Mouse (Mus musculus): ENCODE measurements at regions not wholly inside any gene's neighbourhood (a gene's known extent, or its start where the extent isn't known, plus 50 kb on each side); places are given as distances from the start of the nearest gene placed in this dataset.

- no peak for DNase-seq (ENCODE audit: low spot score)
- no peaks in the 10 kb centered on the region for H3K27me3 ChIP-seq (ENCODE audit: control insufficient read depth, insufficient read depth, low read length)
- no peaks in the 10 kb centered on the region for H3K36me3 ChIP-seq (replicated peaks; ENCODE audit: control insufficient read depth, insufficient read depth, low read depth, low read length)
- no peaks in the 10 kb centered on the region for H3K4me1 ChIP-seq (ENCODE audit: control insufficient read depth, insufficient read depth, low read length)
- no peak overlapping the region for H3K4me3 ChIP-seq (ENCODE audit: low read depth, low read length)
- no peak for ATAC-seq (replicated peaks; ENCODE audit: insufficient number of reproducible peaks, low FRiP score, low TSS enrichment, low read depth)
- no peaks in the 10 kb centered on the region for H3K9me3 ChIP-seq (replicated peaks; ENCODE audit: control insufficient read depth, low read length)
- 70% methylated on average over 1 of the region's 1 CpGs for WGBS
- H3K9ac ChIP-seq (replicated peaks; ENCODE audit: low read length), result no peak overlapping the region
- H3K4me2 ChIP-seq (ENCODE audit: low read depth, low read length), result no peak overlapping the region
- no peak overlapping the region for H3K27ac ChIP-seq (replicated peaks; ENCODE audit: low read depth, low read length)
These were observed 463.5 kb downstream of the Lrig3 start for GRCm38 (mm10) chr10:126429502-126429901.

GRCm38 (mm10) chr10:126422066-126422465 is 456.1 kb downstream of the Lrig3 start:
- 70% methylated on average over 6 of the region's 6 CpGs for WGBS

GRCm38 (mm10) chr10:126413786-126414185 is 447.8 kb downstream of the Lrig3 start:
- no peak for ATAC-seq (replicated peaks; ENCODE audit: insufficient number of reproducible peaks, low FRiP score, low TSS enrichment, low read depth)
- no peak for DNase-seq (ENCODE audit: low spot score)
- no peak overlapping the region for H3K27ac ChIP-seq (replicated peaks; ENCODE audit: low read depth, low read length)
- H3K4me1 ChIP-seq (ENCODE audit: control insufficient read depth, insufficient read depth, low read length), result no peaks in the 10 kb centered on the region
- WGBS, result 80% methylated on average over 7 of the region's 7 CpGs
- no peaks in the 10 kb centered on the region for H3K36me3 ChIP-seq (replicated peaks; ENCODE audit: control insufficient read depth, insufficient read depth, low read depth, low read length)
- no peak overlapping the region for H3K4me2 ChIP-seq (ENCODE audit: low read depth, low read length)
- H3K4me3 ChIP-seq (ENCODE audit: low read depth, low read length), result no peak overlapping the region
- H3K9me3 ChIP-seq (replicated peaks; ENCODE audit: control insufficient read depth, low read length), result no peaks in the 10 kb centered on the region
- no peaks in the 10 kb centered on the region for H3K27me3 ChIP-seq (ENCODE audit: control insufficient read depth, insufficient read depth, low read length)
- no peak overlapping the region for H3K9ac ChIP-seq (replicated peaks; ENCODE audit: low read length)

More at GRCm38 (mm10) chr10:126422066-126422465, 456.1 kb downstream of the Lrig3 start:
- H3K4me2 ChIP-seq (ENCODE audit: low read depth, low read length), result no peak overlapping the region
- H3K27me3 ChIP-seq (ENCODE audit: control insufficient read depth, insufficient read depth, low read length), result no peaks in the 10 kb centered on the region
- H3K4me1 ChIP-seq (ENCODE audit: control insufficient read depth, insufficient read depth, low read length), result no peaks in the 10 kb centered on the region
- H3K27ac ChIP-seq (replicated peaks; ENCODE audit: low read depth, low read length), result no peak overlapping the region
- H3K9ac ChIP-seq (replicated peaks; ENCODE audit: low read length), result no peak overlapping the region
- no peak for DNase-seq (ENCODE audit: low spot score)
- H3K9me3 ChIP-seq (replicated peaks; ENCODE audit: control insufficient read depth, low read length), result no peaks in the 10 kb centered on the region
- H3K4me3 ChIP-seq (ENCODE audit: low read depth, low read length), result no peak overlapping the region
- H3K36me3 ChIP-seq (replicated peaks; ENCODE audit: control insufficient read depth, insufficient read depth, low read depth, low read length), result no peaks in the 10 kb centered on the region
- ATAC-seq (replicated peaks; ENCODE audit: insufficient number of reproducible peaks, low FRiP score, low TSS enrichment, low read depth), result no peak

- H3K9ac ChIP-seq (replicated peaks; ENCODE audit: low read length), result no peak overlapping the region
- 87% methylated on average over 2 of the region's 3 CpGs for WGBS
- no peak overlapping the region for H3K4me3 ChIP-seq (ENCODE audit: low read depth, low read length)
These were observed 426.3 kb downstream of the Lrig3 start for GRCm38 (mm10) chr10:126392235-126392634.

GRCm38 (mm10) chr10:126391770-126392169 is 425.8 kb downstream of the Lrig3 start:
- Histone ChIP-seq H3K9me3 (replicated peaks; ENCODE audit: control insufficient read depth, low read length) (no peaks in the 10 kb centered on the region), H3K9ac (replicated peaks; ENCODE audit: low read length) (no peak overlapping the region), H3K27ac (replicated peaks; ENCODE audit: low read depth, low read length) (no peak overlapping the region), H3K27me3 (ENCODE audit: control insufficient read depth, insufficient read depth, low read length) (no peaks in the 10 kb centered on the region), H3K4me2 (ENCODE audit: low read depth, low read length) (no peak overlapping the region), H3K4me1 (ENCODE audit: control insufficient read depth, insufficient read depth, low read length) (no peaks in the 10 kb centered on the region), H3K4me3 (ENCODE audit: low read depth, low read length) (no peak overlapping the region), H3K36me3 (replicated peaks; ENCODE audit: control insufficient read depth, insufficient read depth, low read depth, low read length) (no peaks in the 10 kb centered on the region)
- 76% methylated on average over 6 of the region's 6 CpGs for WGBS
- no peak for ATAC-seq (replicated peaks; ENCODE audit: insufficient number of reproducible peaks, low FRiP score, low TSS enrichment, low read depth)
- DNase-seq (ENCODE audit: low spot score), result no peak

More at GRCm38 (mm10) chr10:126392235-126392634, 426.3 kb downstream of the Lrig3 start:
- H3K27ac ChIP-seq (replicated peaks; ENCODE audit: low read depth, low read length), result no peak overlapping the region
- no peaks in the 10 kb centered on the region for H3K27me3 ChIP-seq (ENCODE audit: control insufficient read depth, insufficient read depth, low read length)
- no peaks in the 10 kb centered on the region for H3K36me3 ChIP-seq (replicated peaks; ENCODE audit: control insufficient read depth, insufficient read depth, low read depth, low read length)
- no peak overlapping the region for H3K4me2 ChIP-seq (ENCODE audit: low read depth, low read length)
- ATAC-seq (replicated peaks; ENCODE audit: insufficient number of reproducible peaks, low FRiP score, low TSS enrichment, low read depth) (no peak), DNase-seq (ENCODE audit: low spot score) (no peak)
- no peaks in the 10 kb centered on the region for H3K4me1 ChIP-seq (ENCODE audit: control insufficient read depth, insufficient read depth, low read length)
- H3K9me3 ChIP-seq (replicated peaks; ENCODE audit: control insufficient read depth, low read length), result no peaks in the 10 kb centered on the region

- Histone ChIP-seq H3K36me3 (replicated peaks; ENCODE audit: control insufficient read depth, insufficient read depth, low read depth, low read length) (no peaks in the 10 kb centered on the region), H3K4me1 (ENCODE audit: control insufficient read depth, insufficient read depth, low read length) (no peaks in the 10 kb centered on the region), H3K4me3 (ENCODE audit: low read depth, low read length) (no peak overlapping the region), H3K9me3 (replicated peaks; ENCODE audit: control insufficient read depth, low read length) (no peaks in the 10 kb centered on the region), H3K4me2 (ENCODE audit: low read depth, low read length) (no peak overlapping the region), H3K9ac (replicated peaks; ENCODE audit: low read length) (no peak overlapping the region), H3K27ac (replicated peaks; ENCODE audit: low read depth, low read length) (no peak overlapping the region), H3K27me3 (ENCODE audit: control insufficient read depth, insufficient read depth, low read length) (no peaks in the 10 kb centered on the region)
- DNase-seq (ENCODE audit: low spot score) (no peak), ATAC-seq (replicated peaks; ENCODE audit: insufficient number of reproducible peaks, low FRiP score, low TSS enrichment, low read depth) (no peak)
- WGBS, result 71% methylated on average over 3 of the region's 3 CpGs
These were observed 420.5 kb downstream of the Lrig3 start for GRCm38 (mm10) chr10:126386430-126386829.

- WGBS, result 94% methylated on average over 6 of the region's 6 CpGs
- H3K4me1 ChIP-seq (ENCODE audit: control insufficient read depth, insufficient read depth, low read length), result no peaks in the 10 kb centered on the region
- no peak overlapping the region for H3K4me3 ChIP-seq (ENCODE audit: low read depth, low read length)
These were observed 419.7 kb downstream of the Lrig3 start for GRCm38 (mm10) chr10:126385644-126386043.

GRCm38 (mm10) chr10:126380381-126380780 is 414.4 kb downstream of the Lrig3 start:
- ATAC-seq (replicated peaks; ENCODE audit: insufficient number of reproducible peaks, low FRiP score, low TSS enrichment, low read depth) (no peak), DNase-seq (ENCODE audit: low spot score) (peak; percentile 68)
- no peak overlapping the region for H3K27ac ChIP-seq (replicated peaks; ENCODE audit: low read depth, low read length)
- no peaks in the 10 kb centered on the region for H3K9me3 ChIP-seq (replicated peaks; ENCODE audit: control insufficient read depth, low read length)
- H3K4me1 ChIP-seq (ENCODE audit: control insufficient read depth, insufficient read depth, low read length), result no peaks in the 10 kb centered on the region
- no peak overlapping the region for H3K4me2 ChIP-seq (ENCODE audit: low read depth, low read length)
- H3K36me3 ChIP-seq (replicated peaks; ENCODE audit: control insufficient read depth, insufficient read depth, low read depth, low read length), result no peaks in the 10 kb centered on the region
- no peaks in the 10 kb centered on the region for H3K27me3 ChIP-seq (ENCODE audit: control insufficient read depth, insufficient read depth, low read length)
- WGBS, result 55% methylated on average over 2 of the region's 2 CpGs
- no peak overlapping the region for H3K4me3 ChIP-seq (ENCODE audit: low read depth, low read length)
- H3K9ac ChIP-seq (replicated peaks; ENCODE audit: low read length), result no peak overlapping the region

More at GRCm38 (mm10) chr10:126385644-126386043, 419.7 kb downstream of the Lrig3 start:
- no peaks in the 10 kb centered on the region for H3K27me3 ChIP-seq (ENCODE audit: control insufficient read depth, insufficient read depth, low read length)
- no peak overlapping the region for H3K4me2 ChIP-seq (ENCODE audit: low read depth, low read length)
- H3K27ac ChIP-seq (replicated peaks; ENCODE audit: low read depth, low read length), result no peak overlapping the region
- H3K9me3 ChIP-seq (replicated peaks; ENCODE audit: control insufficient read depth, low read length), result no peaks in the 10 kb centered on the region
- no peaks in the 10 kb centered on the region for H3K36me3 ChIP-seq (replicated peaks; ENCODE audit: control insufficient read depth, insufficient read depth, low read depth, low read length)
- DNase-seq (ENCODE audit: low spot score) (no peak), ATAC-seq (replicated peaks; ENCODE audit: insufficient number of reproducible peaks, low FRiP score, low TSS enrichment, low read depth) (no peak)
- no peak overlapping the region for H3K9ac ChIP-seq (replicated peaks; ENCODE audit: low read length)

Data from embryonic facial prominence, embryonic 11.5 days (tissue).